Mouse (Mus musculus) gastrocnemius, adult 8-10 months (tissue): ENCODE results near the gene Arl6ip1. TPM values are rescaled to one million over a fixed set of nuclear protein-coding genes. Genes with fewer than 3 reads are reported as not detected.
A peak's percentile ranks its signal among the peaks of the same experiment; 100 is the strongest.
"Not testable (repeated sequence)": the region's sequence is repeated elsewhere in the genome, so short reads cannot be mapped to it uniquely, and the experiment has no call there.

Source experiments
- DNase-seq, 2 experiments: peaks; one replicate each; pipeline ENCODE4 v3.0.0; 2022; ENCODE audit warnings: low spot score in 2 of 2
- total RNA-seq, 4 experiments: library from RNA; stranded (reverse); gene quantifications; 2 replicates each; pipeline ENCODE4 v1.2.4; 2022

The Arl6ip1 gene
- 10 to 100 TPM in 1 of 4 experiments, 1 to 10 TPM in 3; 7.1 to 10.1 (median 8.3) TPM for total RNA-seq

DNA sequence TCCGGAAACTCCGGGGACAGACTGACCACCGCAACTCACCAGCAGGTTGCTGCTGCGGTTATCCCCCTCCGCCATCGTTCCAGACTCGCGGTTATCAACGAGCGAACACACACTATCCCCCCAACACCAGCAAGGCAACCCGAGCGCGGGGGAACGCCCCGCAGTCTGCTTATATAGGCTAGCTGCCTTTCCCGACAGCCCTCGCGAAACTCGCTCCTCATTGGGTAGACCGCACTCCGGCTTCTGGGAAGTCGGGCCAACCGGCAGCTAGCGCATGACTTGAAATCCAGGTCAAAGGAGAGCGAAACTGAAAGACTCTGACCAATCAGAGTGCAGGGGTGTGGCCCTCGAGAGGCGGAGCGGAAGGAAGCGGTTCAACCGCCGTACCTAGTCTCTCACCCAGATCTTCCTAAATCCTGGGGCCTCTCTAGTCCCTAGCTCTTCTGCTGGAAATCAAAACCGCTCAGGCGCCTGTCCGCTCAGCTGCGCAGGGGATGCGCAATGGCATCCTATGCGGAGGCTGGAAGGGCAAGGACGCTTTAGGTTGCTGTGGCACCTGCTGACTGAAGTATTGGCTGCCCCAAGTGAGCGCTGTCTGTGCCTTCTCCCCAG is at the start of gene Arl6ip1:
Gene Arl6ip1, minus strand, starts transcription at position 233 of the 612 bp plus-strand sequence.
- peak; percentile 90 to 95 for DNase-seq

- no peak for DNase-seq
Measured at GRCm38 (mm10) chr7:118175821-118176355, 46.4 kb upstream of the Arl6ip1 start.

GRCm38 (mm10) chr7:118170125-118170524 is 40.7 kb upstream of the Arl6ip1 start:
- not testable (repeated sequence) for DNase-seq

DNA sequence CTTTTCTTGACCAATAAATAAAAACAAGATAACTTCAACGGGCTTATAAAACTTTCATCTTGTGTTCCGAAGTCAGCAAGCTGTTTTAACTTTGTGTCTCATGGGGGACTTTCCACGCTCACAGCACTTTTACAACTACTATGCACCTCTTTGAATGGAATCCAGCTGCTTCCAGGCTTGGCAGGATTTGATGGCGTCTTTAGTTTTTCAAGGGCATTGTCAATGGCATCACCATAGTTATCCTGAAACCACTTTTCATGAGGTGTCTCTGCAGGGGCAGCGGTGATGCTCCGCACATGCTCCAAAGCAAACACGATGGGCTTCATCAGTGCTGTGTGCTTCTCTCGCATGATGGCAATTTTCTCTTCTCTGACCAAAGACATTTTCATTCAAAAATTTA is 33.5 kb upstream of the Arl6ip1 start:
- no peak for DNase-seq

DNA sequence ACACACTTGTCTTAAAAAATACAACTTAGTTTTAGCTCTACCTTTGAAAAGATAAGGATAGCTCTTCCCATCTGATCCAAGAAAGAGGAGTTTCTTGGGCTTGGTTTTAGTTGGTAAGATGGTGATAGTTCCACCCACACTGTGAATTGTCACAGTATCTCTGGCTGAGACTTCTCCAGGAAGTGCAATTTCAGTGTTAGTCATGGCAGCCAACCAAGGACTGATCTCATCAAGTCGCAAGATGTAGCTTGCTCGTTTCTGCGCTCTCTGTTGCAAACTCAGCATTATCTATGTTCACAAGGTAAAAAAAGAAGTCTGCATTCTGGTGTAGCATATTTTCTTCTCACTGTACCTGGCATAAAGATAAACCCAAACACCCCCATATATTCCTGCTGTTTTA is 30.7 kb upstream of the Arl6ip1 start:
- DNase-seq, result no peak

DNA sequence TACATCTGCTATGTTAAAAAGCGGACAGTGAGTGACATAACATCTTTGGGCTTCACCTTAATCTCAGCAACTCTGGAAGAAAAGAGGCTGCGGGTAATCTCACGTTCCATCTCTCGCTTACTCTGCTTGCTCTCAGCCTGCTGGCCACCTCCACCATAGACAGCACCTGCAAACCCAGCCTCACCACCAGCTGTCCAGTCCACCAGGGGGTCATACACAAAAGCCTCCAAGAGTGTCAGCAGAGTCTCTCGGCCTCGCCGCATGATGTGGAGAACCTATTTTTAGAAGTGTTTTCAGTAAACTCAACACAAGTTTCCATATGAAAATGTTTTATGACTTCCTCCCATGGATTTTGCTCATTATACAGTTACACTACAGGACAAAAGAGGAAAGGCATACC is 27.0 kb upstream of the Arl6ip1 start:
- no peak for DNase-seq

GRCm38 (mm10) chr7:118154150-118154549 is 24.7 kb upstream of the Arl6ip1 start:
- no peak for DNase-seq

DNA sequence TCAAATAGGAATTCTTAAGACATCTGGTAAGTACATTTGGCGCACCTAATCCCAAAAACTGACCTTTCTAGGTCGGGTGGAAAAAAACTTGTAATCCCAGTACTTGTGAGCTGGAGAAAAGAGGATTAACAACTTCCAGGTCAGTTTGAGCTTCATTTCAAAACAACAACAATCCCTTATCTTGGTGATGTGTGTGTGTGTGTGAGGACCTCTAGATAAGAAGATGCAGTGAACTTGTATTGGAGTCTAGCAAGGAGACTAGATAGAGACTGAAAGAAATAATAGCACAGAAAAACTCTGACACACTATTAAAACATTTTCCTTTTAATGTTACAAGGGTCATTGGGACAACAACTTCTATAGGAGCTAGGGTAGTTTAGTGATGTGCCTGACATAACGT is 14.1 kb upstream of the Arl6ip1 start:
- no peak for DNase-seq

GRCm38 (mm10) chr7:118143123-118143522 is 13.7 kb upstream of the Arl6ip1 start:
- DNase-seq, result no peak

DNA sequence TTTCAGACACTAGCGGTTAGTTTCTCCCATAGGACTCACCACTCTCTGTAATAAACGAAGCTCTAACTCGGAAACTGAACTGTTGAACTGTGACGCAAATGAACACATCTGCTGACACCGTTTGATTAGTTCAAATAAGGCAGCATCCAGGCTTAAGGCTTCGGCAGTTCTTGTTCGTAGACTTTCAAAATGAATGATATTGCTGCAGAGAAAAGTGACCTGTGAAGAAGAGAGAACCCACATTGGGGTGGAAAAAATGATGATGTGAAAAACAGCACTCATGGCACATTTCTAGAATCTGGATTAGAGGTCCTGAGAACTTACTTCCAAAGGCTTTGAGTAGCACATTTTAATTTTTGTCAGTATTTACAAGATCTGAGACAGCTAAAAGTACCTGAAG is 11.8 kb upstream of the Arl6ip1 start:
- DNase-seq, result no peak

DNA sequence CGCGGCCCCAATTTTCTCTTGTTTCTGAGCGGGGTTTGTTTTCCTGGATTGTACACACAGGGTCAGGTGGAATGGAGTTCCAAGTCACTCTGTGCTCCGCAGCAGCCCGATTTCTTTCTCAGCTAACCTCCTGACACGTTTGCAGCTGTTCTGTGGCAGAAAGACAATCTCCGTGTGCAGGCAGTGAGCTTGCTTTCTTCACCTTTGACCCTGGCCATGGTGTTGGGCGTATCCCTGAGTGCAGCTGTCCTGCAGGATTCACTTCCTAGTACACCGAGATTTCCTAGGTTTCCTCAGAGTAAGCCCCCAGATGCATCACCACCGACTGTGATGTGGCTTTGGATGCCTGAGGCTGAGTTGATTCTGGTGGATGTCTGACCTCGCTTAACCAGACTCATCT is 5.7 kb upstream of the Arl6ip1 start:
- DNase-seq, result no peak

DNA sequence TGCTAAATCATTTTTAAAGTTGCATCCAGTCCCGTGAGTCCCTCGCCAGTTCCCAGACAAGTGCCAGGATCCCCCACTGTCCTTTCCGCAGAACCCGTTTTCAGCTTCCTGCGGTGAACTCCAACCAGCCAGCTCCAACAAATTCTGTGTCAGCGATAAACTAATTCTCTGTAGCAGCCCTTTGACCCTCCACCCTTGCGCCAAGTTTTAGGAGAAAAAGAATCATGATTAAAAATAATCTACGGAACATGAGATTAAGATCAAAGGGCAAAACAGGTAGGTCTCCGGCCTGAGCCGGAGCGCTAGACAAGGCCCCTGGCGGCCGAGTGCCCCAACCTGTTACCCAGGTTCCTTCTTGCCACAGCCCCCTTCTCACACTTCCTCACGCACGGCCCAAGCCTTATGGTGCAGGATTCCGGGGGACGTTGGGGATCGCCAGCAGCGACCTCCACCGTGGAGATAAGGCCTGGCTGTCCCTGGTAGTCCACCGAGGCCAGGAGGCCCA is 485 bp downstream of the Arl6ip1 start:
- DNase-seq, result no peak

- no peak for DNase-seq
Measured at GRCm38 (mm10) chr7:118126219-118126875, 3.1 kb downstream of the Arl6ip1 start.

- DNase-seq, result no peak
Measured at GRCm38 (mm10) chr7:118125736-118126135, 3.7 kb downstream of the Arl6ip1 start.

DNA sequence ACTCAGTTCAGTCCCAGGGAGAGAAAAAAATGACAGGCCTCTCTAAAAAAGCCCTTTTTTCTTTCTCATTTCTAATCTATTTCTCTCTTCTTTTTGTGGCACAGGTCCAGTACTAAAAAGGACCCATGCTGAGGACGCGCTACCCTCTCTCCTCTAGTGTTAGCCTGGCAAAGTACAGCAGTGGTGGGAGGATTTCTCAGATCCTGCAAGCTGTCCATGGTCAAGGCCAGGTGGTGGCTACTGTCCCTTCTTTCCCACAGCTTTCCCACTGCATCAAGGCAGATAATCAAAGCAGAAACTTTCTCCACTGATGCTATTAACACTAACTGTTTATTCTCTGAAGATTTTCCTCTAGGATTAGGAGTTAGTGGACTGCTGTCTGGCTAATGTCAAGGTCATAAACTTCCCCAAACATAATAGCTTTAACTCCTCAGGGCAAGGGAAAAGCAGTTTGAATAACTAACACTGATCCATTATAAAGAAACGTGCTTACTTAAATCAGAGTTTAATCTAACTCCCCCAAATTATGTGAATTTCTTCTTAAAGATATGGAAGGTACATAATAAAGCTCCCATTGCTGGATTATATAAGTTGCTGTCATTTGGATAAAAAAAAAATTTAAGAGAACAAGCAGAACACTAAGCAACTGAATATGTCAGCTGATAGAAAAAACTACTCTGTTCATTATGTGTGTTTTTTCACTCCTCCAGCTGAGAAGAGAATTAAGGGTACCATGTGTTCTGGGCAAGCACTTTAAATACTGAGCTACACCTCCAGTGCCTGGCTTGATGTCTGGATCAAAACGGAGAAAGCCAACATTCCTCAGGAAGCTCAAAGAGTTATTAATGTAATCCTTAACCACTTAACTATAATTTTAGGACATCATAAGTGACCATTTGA is 5.7 kb downstream of the Arl6ip1 start:
- no peak for DNase-seq

DNA sequence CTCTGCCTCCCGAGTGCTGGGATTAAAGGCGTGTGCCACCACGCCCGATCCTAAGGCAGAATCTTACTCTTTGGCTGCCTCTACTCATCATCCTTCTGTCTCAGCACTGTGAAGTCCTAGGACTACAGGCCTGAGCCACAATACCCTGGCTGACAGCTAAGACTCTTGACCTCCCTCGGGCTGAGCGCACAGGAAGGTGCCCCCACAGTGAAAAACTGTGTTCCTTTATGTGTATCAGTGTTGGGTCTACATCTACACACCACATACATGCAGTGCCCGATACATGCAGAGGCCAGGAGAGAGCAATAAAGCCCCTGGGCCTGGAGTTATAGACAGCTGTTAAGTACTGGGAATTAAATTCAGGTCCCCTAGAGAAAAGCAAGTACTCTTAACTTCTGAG is 7.2 kb downstream of the Arl6ip1 start:
- no peak for DNase-seq

DNA sequence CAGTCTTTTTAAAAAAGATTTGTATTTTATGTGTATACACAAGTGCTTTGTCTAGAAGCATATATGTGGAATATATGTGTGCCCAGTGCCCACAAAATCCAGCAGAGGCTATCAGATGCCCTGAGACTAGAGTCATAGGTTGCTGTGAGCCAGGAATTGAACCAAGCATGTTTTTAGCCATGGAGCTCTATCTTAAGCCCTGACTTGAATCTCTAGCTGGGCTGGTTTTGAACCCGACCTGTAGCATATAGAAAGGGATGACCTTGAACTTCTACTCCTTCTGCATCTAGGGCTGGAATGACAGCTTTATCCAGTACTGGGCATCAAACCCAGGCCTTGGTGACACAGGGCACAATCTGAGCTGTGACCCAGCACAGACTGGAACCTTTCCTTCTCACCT is 8.8 kb downstream of the Arl6ip1 start:
- no peak for DNase-seq

DNA sequence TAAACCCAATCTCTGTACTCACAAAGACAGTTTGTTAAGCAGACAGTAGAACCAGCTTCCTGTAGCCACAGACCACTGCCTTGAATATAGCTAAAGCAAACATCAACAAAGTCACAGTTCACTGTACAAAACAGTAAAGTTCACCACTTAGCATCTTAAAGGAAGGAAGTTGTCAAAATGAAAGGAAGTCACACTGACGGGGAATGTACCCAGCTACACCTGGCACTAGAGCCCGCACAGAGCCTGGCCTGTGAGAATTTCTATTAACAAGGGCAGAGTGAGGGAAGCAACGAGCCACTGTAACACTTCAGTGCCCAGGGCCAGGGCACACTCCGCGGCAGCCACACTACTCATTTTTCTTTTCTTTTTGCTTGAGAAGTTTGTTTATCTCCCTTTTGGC is 9.5 kb downstream of the Arl6ip1 start:
- DNase-seq, result no peak

- DNase-seq, result no peak
Measured at GRCm38 (mm10) chr7:118119142-118119541, 10.3 kb downstream of the Arl6ip1 start.

DNA sequence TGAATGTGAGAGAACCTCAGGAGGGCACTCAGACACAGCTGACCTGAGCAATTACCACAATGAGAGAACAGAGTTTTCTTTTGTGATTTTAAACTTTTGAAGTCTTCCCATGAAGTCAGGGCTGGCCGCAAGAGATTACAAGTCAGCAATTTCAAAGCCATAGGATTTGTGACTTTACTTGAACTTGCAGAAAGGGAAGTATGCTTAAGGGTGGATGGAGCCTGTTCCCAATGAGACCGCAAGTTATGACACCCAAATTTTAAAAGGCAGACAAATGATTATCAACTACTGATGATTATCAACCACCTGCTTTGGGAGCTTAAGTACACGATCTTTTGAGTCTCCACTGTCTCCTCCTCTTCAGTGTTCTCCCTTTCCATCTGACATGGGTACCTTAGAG is 11.0 kb downstream of the Arl6ip1 start:
- DNase-seq, result no peak

DNA sequence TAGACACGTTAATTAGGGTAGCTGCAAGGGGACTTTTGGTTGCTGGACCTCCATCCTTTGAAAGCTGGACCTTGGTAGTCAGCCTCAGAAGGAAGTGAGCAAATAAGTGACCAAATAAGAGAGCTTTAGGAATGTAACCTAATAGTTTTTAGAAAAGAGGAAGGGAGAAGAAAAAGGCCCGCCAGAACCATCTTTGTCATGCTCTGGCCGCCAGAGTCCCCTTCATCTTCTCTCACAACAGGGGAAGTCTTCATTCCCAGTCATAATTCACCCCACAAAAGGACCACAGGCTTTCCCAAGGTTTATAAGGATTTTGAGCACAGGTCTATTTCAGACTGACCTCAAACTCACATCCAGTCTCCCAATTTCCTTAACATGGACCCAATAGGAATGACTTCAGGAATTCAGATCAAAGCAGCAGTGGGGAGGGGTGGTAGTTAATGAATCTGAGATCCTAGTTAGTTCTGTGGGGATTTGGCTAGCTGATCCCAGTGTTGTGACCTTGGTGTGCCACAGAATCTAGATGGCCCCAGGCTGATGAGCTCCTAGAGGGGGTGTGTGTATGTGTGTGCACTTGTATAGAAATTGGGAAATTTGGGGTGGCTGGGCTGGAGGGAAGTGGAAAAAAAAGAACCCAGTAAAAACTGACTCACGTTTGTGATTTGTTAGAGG is 11.8 kb downstream of the Arl6ip1 start:
- no peak for DNase-seq
